Mouse (Mus musculus) heart, embryonic 12.5 days (tissue): ENCODE measurements around the gene Ttc30a1. TPM values are rescaled to one million over a fixed set of nuclear protein-coding genes. Genes with fewer than 3 reads are reported as not detected.

Experiments
- ATAC-seq: fragments of 200-750 bp; cut with Nextera tagmentation; 2 replicates; pipeline ENCODE4 v1.8.0; 2017; ENCODE audit warnings: moderate TSS enrichment, moderate library complexity; ENCODE audit not compliant: insufficient number of reproducible peaks, low FRiP score
- H3K27ac ChIP-seq: fragments of 300-500 bp; sonication (generic); 2 replicates; pipeline ENCODE4 v1.5.1; 2016; ENCODE audit warnings: mild to moderate bottlenecking, moderate library complexity; ENCODE audit not compliant: poor library complexity, severe bottlenecking
- H3K27me3 ChIP-seq: fragments of 300-500 bp; sonication (generic); replicated peaks from 2 replicates; pipeline ENCODE4 v1.6.1; 2016; ENCODE audit warnings: mild to moderate bottlenecking, moderate library complexity
- H3K36me3 ChIP-seq: fragments of 300-500 bp; sonication (generic); 2 replicates; pipeline ENCODE4 v1.6.1; 2016; ENCODE audit warnings: mild to moderate bottlenecking, moderate library complexity
- H3K4me1 ChIP-seq: fragments of 300-500 bp; sonication (generic); replicated peaks from 2 replicates; pipeline ENCODE4 v1.6.1; 2016; ENCODE audit warnings: mild to moderate bottlenecking
- H3K4me2 ChIP-seq: fragments of 300-500 bp; sonication (generic); 2 replicates; pipeline ENCODE4 v1.6.1; 2016; ENCODE audit warnings: mild to moderate bottlenecking, moderate library complexity
- H3K4me3 ChIP-seq: fragments of 300-500 bp; sonication (generic); 2 replicates; pipeline ENCODE4 v1.5.1; 2016; ENCODE audit warnings: mild to moderate bottlenecking
- H3K9ac ChIP-seq: fragments of 300-500 bp; sonication (generic); 2 replicates; pipeline ENCODE4 v1.6.1; 2016; ENCODE audit warnings: mild to moderate bottlenecking, moderate library complexity
- H3K9me3 ChIP-seq: fragments of 300-500 bp; sonication (generic); replicated peaks from 2 replicates; pipeline ENCODE4 v1.6.1; 2016; ENCODE audit warnings: mild to moderate bottlenecking, moderate library complexity
- WGBS: fragments of 180-500 bp; shearing (Covaris S2); methylation state at CpG from one replicate; pipeline ENCODE4 v1.1.7; 2016; 5-methylcytosine and 5-hydroxymethylcytosine counted together
- polyA plus RNA-seq: library from polyadenylated mRNA; unstranded; fragments of >200 nt; fragmentation: Nextera tagmentation; extraction: Ambion mirVana; gene quantifications from 2 replicates; pipeline ENCODE4 v1.2.1, GENCODE M21; 2016

Gene Ttc30a1
- polyA plus RNA-seq, 1 experiment from 2014 or later = 6.1 TPM

DNA sequence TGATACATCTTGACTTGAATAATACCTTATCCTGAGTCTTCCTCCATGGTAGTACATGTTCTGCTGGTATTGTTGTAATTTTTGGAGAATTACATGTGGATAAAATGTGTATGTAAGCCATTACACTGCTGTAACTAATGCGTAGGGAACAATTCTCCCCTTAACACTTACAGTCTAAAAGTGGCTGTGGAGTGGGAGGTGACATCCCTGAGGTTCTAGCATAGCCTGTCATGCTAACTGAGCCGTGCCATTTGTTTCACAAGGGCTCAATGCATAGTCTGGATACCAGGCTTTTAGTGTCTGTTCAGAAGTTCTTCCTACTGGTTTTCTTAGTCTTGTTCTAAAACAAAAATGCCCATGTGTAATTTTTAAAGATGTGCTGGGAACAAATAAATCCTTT, 50.8 kb downstream of the Ttc30a1 start:
- Histone ChIP-seq H3K36me3 (peaks cover 20% of the 10 kb centered on the region), H3K4me2 (no peak overlapping the region), H3K27ac (no peak overlapping the region), H3K9ac (no peak overlapping the region), H3K27me3 (no peaks in the 10 kb centered on the region), H3K9me3 (no peaks in the 10 kb centered on the region), H3K4me3 (no peak overlapping the region), H3K4me1 (peaks cover 12% of the 10 kb centered on the region)
- no peak for ATAC-seq
- WGBS = 84% methylated on average over 2 of the region's 2 CpGs

DNA sequence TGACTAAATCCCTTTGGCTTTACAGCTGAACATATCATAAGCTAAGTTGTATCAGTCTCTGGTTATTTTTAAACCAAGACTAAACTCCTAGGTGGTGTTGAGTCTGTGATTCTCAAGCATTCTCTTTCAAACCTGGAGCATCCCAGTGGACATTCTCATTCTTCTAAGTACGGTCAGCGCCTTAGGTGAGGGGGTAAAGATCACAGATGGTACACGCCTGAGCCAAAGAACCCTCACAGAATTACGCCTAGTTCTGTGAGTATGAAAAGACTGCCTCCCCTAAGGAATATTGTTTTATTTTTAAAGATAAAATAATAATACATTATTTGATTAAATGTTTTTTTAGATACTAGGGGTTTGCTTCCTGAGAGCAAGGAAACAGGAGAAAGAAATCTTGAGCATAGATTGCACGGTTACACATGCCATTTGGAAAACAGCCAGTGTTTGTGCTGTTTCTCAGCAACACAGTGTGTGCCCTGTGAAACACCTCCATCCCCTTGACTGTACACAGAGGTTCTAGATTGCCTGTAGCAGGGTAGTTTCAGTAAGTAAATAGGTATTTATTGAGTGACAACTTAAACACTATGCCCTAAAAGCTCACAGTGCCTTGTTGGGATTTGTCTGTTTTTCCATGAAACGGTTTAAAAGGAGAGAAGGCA, 51.9 kb downstream of the Ttc30a1 start:
- 86% methylated on average over 6 of the region's 6 CpGs for WGBS
- H3K36me3 ChIP-seq = peaks cover 20% of the 10 kb centered on the region
- no peaks in the 10 kb centered on the region for H3K27me3 ChIP-seq

DNA sequence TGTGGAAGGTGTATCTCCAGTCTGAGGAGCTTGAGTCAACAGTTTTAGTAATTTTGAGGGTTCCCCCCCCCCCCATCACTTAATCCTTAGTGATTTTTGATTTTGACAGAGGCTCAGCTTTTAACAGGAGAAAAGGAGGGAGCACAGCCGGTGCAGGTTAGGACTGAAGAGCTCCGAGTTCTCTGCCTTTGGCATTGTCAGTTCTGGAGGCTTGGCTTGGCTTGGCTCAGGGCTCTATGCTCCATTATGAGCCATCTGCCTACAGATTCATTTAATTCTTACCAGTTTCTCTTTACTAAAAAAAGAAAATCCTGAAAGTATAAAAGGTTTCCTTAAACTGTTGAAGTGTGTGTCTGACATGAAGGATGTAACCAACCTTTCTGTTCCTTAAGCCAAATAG, 52.6 kb downstream of the Ttc30a1 start:
- H3K9me3 ChIP-seq = no peaks in the 10 kb centered on the region
- no peak overlapping the region for H3K4me2 ChIP-seq
- ATAC-seq = no peak
- no peaks in the 10 kb centered on the region for H3K27me3 ChIP-seq
- H3K4me1 ChIP-seq = peaks cover 8% of the 10 kb centered on the region
- H3K9ac ChIP-seq = no peak overlapping the region
- H3K4me3 ChIP-seq = no peak overlapping the region
- 91% methylated on average over 2 of the region's 2 CpGs for WGBS
- no peak overlapping the region for H3K27ac ChIP-seq
- H3K36me3 ChIP-seq = peaks cover 20% of the 10 kb centered on the region

More for the DNA sequence above, 51.9 kb downstream of the Ttc30a1 start:
- Histone ChIP-seq H3K4me1 (peaks cover 11% of the 10 kb centered on the region), H3K9me3 (no peaks in the 10 kb centered on the region), H3K4me2 (no peak overlapping the region), H3K9ac (no peak overlapping the region), H3K4me3 (no peak overlapping the region), H3K27ac (no peak overlapping the region)
- no peak for ATAC-seq

Other genes with a start within 250 kb of the Ttc30a1 start
- gene Agps, start 149.8 kb downstream of the Ttc30a1 start, polyA plus RNA-seq = 40.3 and 42.2 TPM in 2 replicates
- 9.7 and 10.7 TPM in 2 replicates for gene Ttc30b, start 43.4 kb downstream of the Ttc30a1 start, polyA plus RNA-seq
- gene Ttc30a2, start 3.8 kb downstream of the Ttc30a1 start, polyA plus RNA-seq = 0.72 and 1.5 TPM in 2 replicates